Mouse (Mus musculus): Measurements from ENCODE around the gene Cd200r2.

DNA sequence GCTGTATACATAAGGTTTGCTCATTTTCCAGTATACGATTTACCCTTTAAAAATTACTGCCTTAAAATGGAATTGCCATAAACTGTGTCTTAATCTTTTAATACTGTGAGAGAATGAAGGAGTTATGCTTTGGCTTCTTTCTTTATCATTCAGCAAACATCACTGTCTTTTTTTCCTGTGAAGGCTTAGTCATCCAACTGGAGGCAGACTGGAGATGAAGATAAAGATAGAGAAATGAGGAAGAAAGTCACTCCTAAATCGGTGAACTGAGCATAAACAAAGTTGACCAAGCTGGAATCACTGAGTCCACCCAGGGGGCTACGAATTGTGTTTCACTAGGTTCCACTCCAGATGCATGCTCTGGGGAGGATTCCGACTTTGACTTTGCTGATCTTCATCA is 46.4 kb upstream of the Cd200r2 start:
- TF ChIP-seq CTCF (IDR thresholded peaks at IDR 0.05; ENCODE audit: insufficient read depth, low read depth, low read length) (no peak), POLR2A (IDR thresholded peaks at IDR 0.05; ENCODE audit: insufficient read depth, low read depth, low read length) (no peak)

All from olfactory bulb, adult 2 months (tissue).